Mouse (Mus musculus) hindbrain, embryonic 15.5 days (tissue): ENCODE results near the gene Pmch. TPM values are rescaled to one million over a fixed set of nuclear protein-coding genes. Genes with fewer than 3 reads are reported as not detected.

ENCODE experiments used
- polyA plus RNA-seq: library from polyadenylated mRNA; unstranded; fragments of >200 nt; fragmentation: Nextera tagmentation; extraction: Ambion mirVana; gene quantifications from 2 replicates; pipeline ENCODE4 v1.2.1, GENCODE M21; 2015

The Pmch gene
- polyA plus RNA-seq, 1 experiment from 2014 or later, result 0.51 TPM

Other genes starting within 250 kb of the Pmch start
- gene Igf1, start 232.8 kb upstream of the Pmch start, polyA plus RNA-seq, result 12.6 and 14.1 TPM in 2 replicates
- gene Parpbp, start 55.9 kb downstream of the Pmch start, polyA plus RNA-seq, result 2.5 and 2.9 TPM in 2 replicates
- gene Nup37, start 55.9 kb downstream of the Pmch start, polyA plus RNA-seq, result 25.2 and 28.2 TPM in 2 replicates
- gene Washc3, start 110.0 kb downstream of the Pmch start, polyA plus RNA-seq, result 39.2 and 40.9 TPM in 2 replicates